Comparison of ENCODE assay signal across 8 mouse cellular contexts in genomic region chr7:5081241-5081640, GRCm38 (mm10). TPM values are rescaled to one million over a fixed set of nuclear protein-coding genes. Genes with fewer than 3 reads are reported as not detected.
DNase-seq lines count a peak whose midpoint lies in the region; ATAC-seq and TF ChIP-seq lines count a peak whose summit lies in the region.

No protein-coding gene starts in this region.

- peak overlapping the region; percentile 87 for H3K4me2 ChIP-seq in stomach, embryonic 16.5 days (ENCODE audit: low read depth, low read length)

- H3K9ac ChIP-seq in liver, adult 2 months (ENCODE audit: low read depth, low read length) = peak overlapping the region; percentile 10; the same call in 1 of the 2 replicates
- peak overlapping the region; percentile 98 for H3K9ac ChIP-seq in stomach, embryonic 16.5 days (ENCODE audit: low read length)

- no peak for TF ChIP-seq POLR2A in liver, adult 2 months (IDR thresholded peaks at IDR 0.05; ENCODE audit: extremely low read depth, insufficient read depth, low read length)

- peak overlapping the region; percentile 98 for H3K4me3 ChIP-seq in megakaryocyte, embryonic 14.5 days (replicated peaks)
- H3K4me3 ChIP-seq in liver, adult 2 months (ENCODE audit: insufficient read depth, low read depth, low read length) = peak overlapping the region; percentile 97
- peak overlapping the region; percentile 100 for H3K4me3 ChIP-seq in stomach, embryonic 16.5 days (replicated peaks; ENCODE audit: low read length)

- ATAC-seq in megakaryocyte, adult 5-6 weeks (ENCODE audit: poor library complexity, severe bottlenecking) = no peak
- ATAC-seq in erythroid progenitor cell, adult 5-6 weeks (replicated peaks; ENCODE audit: low FRiP score, poor library complexity, severe bottlenecking) = peak; percentile 71
- ATAC-seq in stomach, embryonic 16.5 days (ENCODE audit: insufficient read depth, low FRiP score) = no peak

- DNase-seq in liver, adult 2 months (ENCODE audit: extremely low read depth, low read depth, low spot score) = peak; percentile 45
- DNase-seq in left cerebral cortex, postnatal 10 days (ENCODE audit: extremely low spot score in 1 of 2, low spot score in 2 of 2) = no peak
- DNase-seq in cerebellum, postnatal 36 days = no peak
- no peak for DNase-seq in urinary bladder, postnatal 36 days (ENCODE audit: low spot score in 2 of 2)

- no peak for TF ChIP-seq CTCF in liver, adult 2 months (IDR thresholded peaks at IDR 0.05; ENCODE audit: low read depth, low read length)

- 9% methylated on average over 6 of the region's 6 CpGs for WGBS in liver, adult 2 months
- 55% methylated on average over 6 of the region's 6 CpGs for whole genome bisulfite sequencing in stomach, embryonic 16.5 days

- no peak overlapping the region; the same call in 1 of the 2 replicates for H3K27ac ChIP-seq in liver, adult 2 months (replicated peaks; ENCODE audit: insufficient read depth, low read depth, low read length)
- H3K27ac ChIP-seq in stomach, embryonic 16.5 days (ENCODE audit: low read length) = peak overlapping the region; percentile 95; the same call in 1 of the 2 replicates

- peaks cover 30% of the 10 kb centered on the region for H3K79me2 ChIP-seq in liver, adult 2 months (ENCODE audit: control insufficient read depth, insufficient read depth, low read length)

- peaks cover 71% of the 10 kb centered on the region for H3K36me3 ChIP-seq in megakaryocyte, embryonic 14.5 days (replicated peaks; ENCODE audit: low read length)
- H3K36me3 ChIP-seq in liver, adult 2 months (ENCODE audit: control insufficient read depth, insufficient read depth, low read length) = peaks cover 32% of the 10 kb centered on the region
- peaks cover 19% of the 10 kb centered on the region for H3K36me3 ChIP-seq in stomach, embryonic 16.5 days (ENCODE audit: control insufficient read depth, insufficient read depth, low read length)

- no peaks in the 10 kb centered on the region for H3K9me3 ChIP-seq in megakaryocyte, embryonic 14.5 days
- no peaks in the 10 kb centered on the region for H3K9me3 ChIP-seq in stomach, embryonic 16.5 days (replicated peaks; ENCODE audit: control insufficient read depth, low read length)

- H3K27me3 ChIP-seq in megakaryocyte, embryonic 14.5 days (replicated peaks) = no peaks in the 10 kb centered on the region
- no peaks in the 10 kb centered on the region for H3K27me3 ChIP-seq in liver, adult 2 months (ENCODE audit: control insufficient read depth, insufficient read depth, low read length)
- H3K27me3 ChIP-seq in stomach, embryonic 16.5 days (ENCODE audit: control insufficient read depth, insufficient read depth, low read length) = no peaks in the 10 kb centered on the region

- intact Hi-C loops in left cerebral cortex, postnatal 10 days (cut with DNase I) = loop anchor here (2.0 to 10.0 kb wide), 2 partner anchors 18 to 1094 kb away; partner anchors contain the start of genes U2af2 and Zfp444

- H3K4me1 ChIP-seq in megakaryocyte, embryonic 14.5 days = peaks cover 67% of the 10 kb centered on the region
- peaks cover 22% of the 10 kb centered on the region for H3K4me1 ChIP-seq in liver, adult 2 months (ENCODE audit: control insufficient read depth, insufficient read depth, low read length)
- H3K4me1 ChIP-seq in stomach, embryonic 16.5 days (ENCODE audit: control insufficient read depth, insufficient read depth, low read length) = peaks cover 21% of the 10 kb centered on the region; the same call in 1 of the 2 replicates

RNA-seq across cellular contexts. Expression of gene Epn1, which starts 1.2 kb away (rescaled TPM):
- 687 and 1,038 TPM in 2 replicates for polyA plus RNA-seq in megakaryocyte, embryonic 14.5 days (2012; ENCODE audit: insufficient read depth, low replicate concordance)
- 74.6 and 79.4 TPM in 2 replicates for total RNA-seq in megakaryocyte, adult 5-6 weeks (2015)
- 76.4 and 88.9 TPM in 2 replicates for total RNA-seq in megakaryocyte, adult 5-6 weeks (2017)
- total RNA-seq in erythroid progenitor cell, adult 5-6 weeks (2015; ENCODE audit: low replicate concordance) = 84.3 and 88.3 TPM in 2 replicates
- 75.9 and 127 TPM in 2 replicates for total RNA-seq in erythroid progenitor cell, adult 5-6 weeks (2017; ENCODE audit: low replicate concordance)
- total RNA-seq in liver, adult 2 months (2014; rRNA removed) = 54.2 and 81.8 TPM in 2 replicates
- polyA plus RNA-seq in liver, adult 2 months (2012; rRNA removed) = 203 and 212 TPM in 2 replicates
- polyA plus RNA-seq in stomach, embryonic 16.5 days (2015; fragmentation: Nextera tagmentation; extraction: Ambion mirVana) = 50.2 and 50.4 TPM in 2 replicates
- total RNA-seq in left cerebral cortex, postnatal 10 days (2021) = 100 to 1,000 TPM; 387 to 408 TPM

RNA-seq across cellular contexts. Expression of gene U2af2, which starts 19.3 kb away (rescaled TPM):
- polyA plus RNA-seq in megakaryocyte, embryonic 14.5 days (2012; ENCODE audit: insufficient read depth, low replicate concordance) = 251 and 262 TPM in 2 replicates
- 68.6 and 71.0 TPM in 2 replicates for total RNA-seq in megakaryocyte, adult 5-6 weeks (2015)
- 153 and 170 TPM in 2 replicates for total RNA-seq in megakaryocyte, adult 5-6 weeks (2017)
- 93.0 and 138 TPM in 2 replicates for total RNA-seq in erythroid progenitor cell, adult 5-6 weeks (2015; ENCODE audit: low replicate concordance)
- 83.8 and 99.2 TPM in 2 replicates for total RNA-seq in erythroid progenitor cell, adult 5-6 weeks (2017; ENCODE audit: low replicate concordance)
- 30.4 and 35.2 TPM in 2 replicates for total RNA-seq in liver, adult 2 months (2014; rRNA removed)
- 70.6 and 90.4 TPM in 2 replicates for polyA plus RNA-seq in liver, adult 2 months (2012; rRNA removed)
- polyA plus RNA-seq in stomach, embryonic 16.5 days (2015; fragmentation: Nextera tagmentation; extraction: Ambion mirVana) = 76.3 and 81.1 TPM in 2 replicates
- total RNA-seq in left cerebral cortex, postnatal 10 days (2021) = 100 to 1,000 TPM; 170 to 172 TPM

RNA-seq across cellular contexts. Expression of gene Zfp580, which starts 29.9 kb away (rescaled TPM):
- polyA plus RNA-seq in megakaryocyte, embryonic 14.5 days (2012; ENCODE audit: insufficient read depth, low replicate concordance) = 58.5 and 224 TPM in 2 replicates
- total RNA-seq in megakaryocyte, adult 5-6 weeks (2015) = 0.25 and 1.6 TPM in 2 replicates
- not detected in 2 replicates for total RNA-seq in megakaryocyte, adult 5-6 weeks (2017)
- total RNA-seq in erythroid progenitor cell, adult 5-6 weeks (2015; ENCODE audit: low replicate concordance) = not detected in 2 replicates
- not detected in 2 replicates for total RNA-seq in erythroid progenitor cell, adult 5-6 weeks (2017; ENCODE audit: low replicate concordance)
- 0.18 and 0.20 TPM in 2 replicates for total RNA-seq in liver, adult 2 months (2014; rRNA removed)
- 1.9 and 2.2 TPM in 2 replicates for polyA plus RNA-seq in liver, adult 2 months (2012; rRNA removed)
- 19.2 and 20.2 TPM in 2 replicates for polyA plus RNA-seq in stomach, embryonic 16.5 days (2015; fragmentation: Nextera tagmentation; extraction: Ambion mirVana)
- total RNA-seq in left cerebral cortex, postnatal 10 days (2021) = 10 to 100 TPM; 68.9 to 71.0 TPM

RNA-seq across cellular contexts. Expression of gene Rfpl4, which starts 35.5 kb away (rescaled TPM):
- polyA plus RNA-seq in megakaryocyte, embryonic 14.5 days (2012; ENCODE audit: insufficient read depth, low replicate concordance) = not detected in 2 replicates
- not detected in 2 replicates for total RNA-seq in megakaryocyte, adult 5-6 weeks (2015)
- total RNA-seq in megakaryocyte, adult 5-6 weeks (2017) = not detected in 2 replicates
- not detected in 2 replicates for total RNA-seq in erythroid progenitor cell, adult 5-6 weeks (2015; ENCODE audit: low replicate concordance)
- total RNA-seq in erythroid progenitor cell, adult 5-6 weeks (2017; ENCODE audit: low replicate concordance) = not detected in 2 replicates
- total RNA-seq in liver, adult 2 months (2014; rRNA removed) = not detected in 2 replicates
- not detected in 2 replicates for polyA plus RNA-seq in liver, adult 2 months (2012; rRNA removed)
- polyA plus RNA-seq in stomach, embryonic 16.5 days (2015; fragmentation: Nextera tagmentation; extraction: Ambion mirVana) = not detected in 2 replicates
- not detected for total RNA-seq in left cerebral cortex, postnatal 10 days (2021)

RNA-seq across cellular contexts. Expression of gene Zfp784, which starts 43.0 kb away (rescaled TPM):
- polyA plus RNA-seq in megakaryocyte, embryonic 14.5 days (2012; ENCODE audit: insufficient read depth, low replicate concordance) = 0.96 and 6.5 TPM in 2 replicates
- total RNA-seq in megakaryocyte, adult 5-6 weeks (2015) = 2.5 and 3.2 TPM in 2 replicates
- total RNA-seq in megakaryocyte, adult 5-6 weeks (2017) = 1.7 TPM in 2 replicates
- 0.42 and 1.8 TPM in 2 replicates for total RNA-seq in erythroid progenitor cell, adult 5-6 weeks (2015; ENCODE audit: low replicate concordance)
- total RNA-seq in erythroid progenitor cell, adult 5-6 weeks (2017; ENCODE audit: low replicate concordance) = 0.90 TPM in 1 of 2 replicates, not detected in the other
- total RNA-seq in liver, adult 2 months (2014; rRNA removed) = 2.4 and 2.8 TPM in 2 replicates
- polyA plus RNA-seq in liver, adult 2 months (2012; rRNA removed) = 2.7 and 2.9 TPM in 2 replicates
- polyA plus RNA-seq in stomach, embryonic 16.5 days (2015; fragmentation: Nextera tagmentation; extraction: Ambion mirVana) = 5.9 and 6.1 TPM in 2 replicates
- total RNA-seq in left cerebral cortex, postnatal 10 days (2021) = 1 to 10 TPM; 4.1 to 4.8 TPM

Comparison
In these comparisons a context has a peak if more than half of its experiments do, and no peak if none do; other contexts are left out.
1. RNA of gene Zfp580, which starts 29.9 kb away (total RNA-seq): 68.9 to 71.0 TPM in left cerebral cortex, postnatal 10 days; 0.25 to 1.6 TPM in megakaryocyte, adult 5-6 weeks, 0.18 to 0.20 TPM in liver, adult 2 months and not detected in erythroid progenitor cell, adult 5-6 weeks; every median in the first group is over 10 times any median in the second.
2. Peak in every context shown above with its lines, with median percentiles within 50 percentile points of each other: H3K4me3 ChIP-seq.